Mouse (Mus musculus): ENCODE measurements around the gene Urb2. TPM values are rescaled to one million over a fixed set of nuclear protein-coding genes. Genes with fewer than 3 reads are reported as not detected.

Urb2 gene
- 9.9 TPM for polyA plus RNA-seq (2017; shearing (Covaris generic))

DNA sequence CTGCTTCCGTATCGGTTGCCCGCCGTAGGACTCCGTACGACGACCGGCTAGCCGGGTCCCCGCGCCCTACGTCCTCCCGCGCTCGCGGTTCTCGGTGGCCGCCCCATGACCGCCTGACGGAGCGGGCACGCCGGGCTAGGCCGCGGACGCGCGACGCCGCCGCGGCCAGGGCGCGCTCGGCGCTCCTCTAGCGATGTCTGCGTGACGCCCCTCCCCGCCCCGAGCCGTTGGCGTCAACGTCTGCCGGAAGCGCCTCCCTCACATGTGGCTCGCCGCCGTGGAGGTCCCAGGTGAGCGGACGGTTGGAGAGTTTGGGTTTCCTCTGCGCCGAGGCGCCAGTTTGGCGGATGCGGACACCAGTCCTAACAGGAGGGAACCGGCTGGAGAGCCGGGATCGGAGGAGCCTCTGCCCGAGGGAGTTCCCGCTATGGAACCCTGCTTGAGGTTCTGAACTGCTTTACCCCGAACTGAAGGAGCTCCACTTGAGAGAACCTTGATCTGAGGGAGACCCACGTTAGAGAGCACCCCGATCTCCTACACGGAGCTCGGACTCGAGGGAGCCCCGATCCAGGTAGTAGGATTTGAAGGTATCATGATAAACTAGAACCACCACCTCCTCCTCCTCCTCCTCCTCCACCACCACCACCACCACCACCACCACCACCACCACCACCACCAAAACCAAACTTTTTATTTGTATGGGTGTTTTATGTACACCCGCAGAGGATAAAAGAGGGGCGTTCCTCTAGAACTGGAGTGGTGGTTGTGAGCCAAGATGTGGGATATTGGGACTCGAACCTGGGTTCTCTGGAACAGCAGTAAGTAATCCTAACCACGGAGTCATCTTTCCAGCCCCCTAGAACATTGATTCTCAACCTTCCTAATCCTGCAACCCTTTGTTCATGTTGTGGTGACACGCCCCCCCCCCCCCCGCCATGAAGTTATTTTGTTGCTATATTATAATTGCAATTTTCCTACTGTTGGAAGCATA is at the start of gene Urb2, which contains the start of gene Taf5l:
TSS of gene Urb2 (plus strand) at position 272 of the 991 bp plus-strand sequence.
TSS of gene Taf5l (minus strand) at position 161 of the 991 bp plus-strand sequence.

DNA sequence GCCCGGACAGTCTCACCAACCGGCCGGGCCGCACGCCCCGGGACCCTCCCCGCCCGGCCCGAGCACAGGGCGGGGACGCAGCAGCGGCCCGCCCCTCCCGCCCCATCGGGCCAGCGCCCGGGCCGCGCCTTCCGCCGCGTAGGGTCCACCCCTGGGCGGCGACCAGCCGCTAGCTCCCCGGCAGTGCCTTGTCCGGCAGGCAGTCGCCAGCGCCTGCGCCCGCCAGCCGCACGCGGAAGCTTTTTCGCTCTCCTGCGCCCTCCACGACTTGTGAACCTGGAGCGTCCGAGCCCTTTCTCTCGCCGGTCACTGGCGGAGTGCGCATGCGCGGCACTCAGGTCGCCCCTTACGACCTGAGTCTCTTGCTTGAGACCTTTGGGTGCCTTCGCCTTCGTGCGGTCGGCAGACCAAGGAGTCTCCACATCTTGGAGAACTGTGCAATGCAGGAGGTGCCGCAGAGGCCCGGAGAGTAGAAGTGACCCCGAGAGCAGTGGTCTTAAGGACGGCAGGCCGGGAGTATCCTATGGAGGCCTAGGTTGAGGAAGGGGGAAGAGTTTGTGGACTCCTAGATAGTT is 38.4 kb upstream of the Urb2 start, which contains the start of gene Abcb10:
TSS of gene Abcb10 (minus strand) at position 297 of the 575 bp plus-strand sequence.

Other genes starting within 250 kb of the Urb2 start
- 16.6 TPM for gene Rab4a, start 215.5 kb upstream of the Urb2 start, polyA plus RNA-seq (2017; shearing (Covaris generic))
- gene Ccsap, start 161.3 kb upstream of the Urb2 start, polyA plus RNA-seq (2017; shearing (Covaris generic)): 14.0 TPM
- 0.25 TPM for gene Acta1, start 126.8 kb upstream of the Urb2 start, polyA plus RNA-seq (2017; shearing (Covaris generic))
- 24.3 TPM for gene Nup133, start 72.2 kb upstream of the Urb2 start, polyA plus RNA-seq (2017; shearing (Covaris generic))
- gene Abcb10, start 38.4 kb upstream of the Urb2 start, polyA plus RNA-seq (2017; shearing (Covaris generic)): 2.5 TPM
- gene Taf5l, start 111 bp upstream of the Urb2 start, polyA plus RNA-seq (2017; shearing (Covaris generic)): 81.6 TPM
- gene Galnt2, start 209.9 kb downstream of the Urb2 start, polyA plus RNA-seq (2017; shearing (Covaris generic)): 61.6 TPM